11 mouse cellular contexts compared by ENCODE assay signal in the genomic region with DNA sequence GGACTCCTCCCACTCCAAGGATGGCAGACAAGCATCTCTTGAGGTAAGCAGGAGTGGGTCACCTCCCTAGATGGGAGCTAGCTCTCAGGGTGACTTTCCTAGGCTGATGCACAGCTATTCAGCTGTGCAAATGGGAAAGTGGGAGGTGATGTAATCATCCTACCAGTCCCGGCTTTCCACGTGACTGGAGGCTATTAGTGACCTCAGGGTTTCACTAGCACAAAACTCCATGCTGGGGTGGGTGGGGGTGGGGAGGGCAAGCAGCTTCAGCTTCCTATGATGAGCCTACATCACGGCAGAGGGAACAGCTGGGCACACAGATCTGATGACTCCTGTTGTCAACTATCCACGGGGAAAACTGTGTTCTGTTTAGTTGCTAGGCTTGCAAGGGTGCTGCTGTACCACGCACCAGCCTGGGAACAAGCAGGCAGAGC. TPM values are rescaled to one million over a fixed set of nuclear protein-coding genes. Genes with fewer than 3 reads are reported as not detected.
DNase-seq lines count a peak whose midpoint lies in the region; ATAC-seq lines count a peak whose summit lies in the region.
"Had no signal": no experiment of that assay in that cellular context is flagged by ENCODE, and none has a peak within 500 bp of the region (broad histone marks: within the 10 kb centered on the region; RNA-seq: fewer than 3 reads in every experiment).

No protein-coding gene starts in this region.

- no peaks in the 10 kb centered on the region for H3K9me3 ChIP-seq in kidney, embryonic 16.5 days (ENCODE audit: low read length)
- H3K9me3 ChIP-seq in embryonic facial prominence, embryonic 12.5 days = no peaks in the 10 kb centered on the region

- no peak overlapping the region for H3K9ac ChIP-seq in kidney, embryonic 16.5 days (replicated peaks; ENCODE audit: low read length)
- H3K9ac ChIP-seq in embryonic facial prominence, embryonic 12.5 days = no peak overlapping the region

- intact Hi-C loops in left cerebral cortex, postnatal 25 days (cut with DNase I) = no loop called here

- H3K4me3 ChIP-seq in kidney, embryonic 16.5 days (ENCODE audit: low read length) = no peak overlapping the region
- H3K4me3 ChIP-seq in embryonic facial prominence, embryonic 12.5 days = no peak overlapping the region

- peak; percentile 57 for ATAC-seq in kidney, embryonic 16.5 days (ENCODE audit: low FRiP score, low TSS enrichment)
- ATAC-seq in embryonic facial prominence, embryonic 12.5 days (ENCODE audit: insufficient number of reproducible peaks, insufficient read depth, low FRiP score, low TSS enrichment) = 0 out of 2 replicates have a peak, but pooled peaks have one; percentile 22
- ATAC-seq in CD4-positive, CD25-positive, alpha-beta regulatory T cell, adult 4 months = no peak

- H3K36me3 ChIP-seq in kidney, embryonic 16.5 days (ENCODE audit: insufficient read depth, low read length) = no peaks in the 10 kb centered on the region
- H3K36me3 ChIP-seq in embryonic facial prominence, embryonic 12.5 days = no peaks in the 10 kb centered on the region

- H3K4me2 ChIP-seq in kidney, embryonic 16.5 days (replicated peaks; ENCODE audit: low read depth, low read length) = no peak overlapping the region
- no peak overlapping the region for H3K4me2 ChIP-seq in embryonic facial prominence, embryonic 12.5 days (replicated peaks)

- no peak overlapping the region; the same call in 1 of the 2 replicates for H3K27ac ChIP-seq in kidney, embryonic 16.5 days (ENCODE audit: low read length)
- H3K27ac ChIP-seq in embryonic facial prominence, embryonic 12.5 days = no peak overlapping the region

- no peak for DNase-seq in kidney, postnatal 4 days
- DNase-seq in ES-CJ7 (ENCODE audit: low read depth, low spot score) = peak; percentile 37
- DNase-seq in left cerebral cortex, postnatal 25 days (ENCODE audit: low spot score in 2 of 2) = peak; percentile 62 to 71
- no peak for DNase-seq in urinary bladder, postnatal 14 days (ENCODE audit: low spot score)
- no peak for DNase-seq in gastrocnemius, adult 8-10 months (ENCODE audit: low spot score in 2 of 2)
- DNase-seq: kidney, postnatal 36 days; lung, postnatal 10 days had no signal

- no peaks in the 10 kb centered on the region for H3K27me3 ChIP-seq in kidney, embryonic 16.5 days (ENCODE audit: insufficient read depth, low read length)
- no peaks in the 10 kb centered on the region for H3K27me3 ChIP-seq in embryonic facial prominence, embryonic 12.5 days

- 0 out of 2 replicates have a peak, but pooled peaks cover 9% of the 10 kb centered on the region for H3K4me1 ChIP-seq in kidney, embryonic 16.5 days (ENCODE audit: insufficient read depth, low read length)
- peaks cover 18% of the 10 kb centered on the region for H3K4me1 ChIP-seq in embryonic facial prominence, embryonic 12.5 days

- 22% methylated on average over 5 of the region's 5 CpGs for WGBS in kidney, embryonic 16.5 days
- 29% methylated on average over 5 of the region's 5 CpGs for WGBS in embryonic facial prominence, embryonic 12.5 days

RNA-seq across cellular contexts. Expression of a gene that starts 29.3 kb away (rescaled TPM):
- 94.8 and 96.1 TPM in 2 replicates for polyA plus RNA-seq in kidney, embryonic 16.5 days (2015; fragmentation: Nextera tagmentation; extraction: Ambion mirVana)
- 88.0 and 95.6 TPM in 2 replicates for polyA plus RNA-seq in embryonic facial prominence, embryonic 12.5 days (2016; fragmentation: Nextera tagmentation; extraction: Ambion mirVana)
- total RNA-seq in left cerebral cortex, postnatal 25 days (2021) = 10 to 100 TPM; 14.9 to 15.2 TPM
- 10 to 100 TPM in 3 of 4 experiments, 1 to 10 TPM in 1; 9.8 to 15.7 (median 13.1) TPM for total RNA-seq in gastrocnemius, adult 8-10 months (2022)
- polyA plus RNA-seq in CD4-positive, CD25-positive, alpha-beta regulatory T cell, adult 4 months (2017; shearing (Covaris generic)) = 1 to 10 TPM in 1 of 2 experiments, under 1 TPM in 1; 0.77 to 1.2 TPM

RNA-seq across cellular contexts. Expression of a gene that starts 29.3 kb away (rescaled TPM):
- polyA plus RNA-seq in kidney, embryonic 16.5 days (2015; fragmentation: Nextera tagmentation; extraction: Ambion mirVana) = 0.17 and 0.23 TPM in 2 replicates
- 5.3 and 7.3 TPM in 2 replicates for polyA plus RNA-seq in embryonic facial prominence, embryonic 12.5 days (2016; fragmentation: Nextera tagmentation; extraction: Ambion mirVana)
- 10 to 100 TPM; 72.2 to 76.7 TPM for total RNA-seq in left cerebral cortex, postnatal 25 days (2021)
- total RNA-seq in gastrocnemius, adult 8-10 months (2022) = 1 to 10 TPM; 1.4 to 2.9 (median 1.8) TPM
- not detected for polyA plus RNA-seq in CD4-positive, CD25-positive, alpha-beta regulatory T cell, adult 4 months (2017; shearing (Covaris generic))

RNA-seq across cellular contexts. Expression of a gene that starts 56.2 kb away (rescaled TPM):
- polyA plus RNA-seq in kidney, embryonic 16.5 days (2015; fragmentation: Nextera tagmentation; extraction: Ambion mirVana) = 0.13 and 0.21 TPM in 2 replicates
- polyA plus RNA-seq in embryonic facial prominence, embryonic 12.5 days (2016; fragmentation: Nextera tagmentation; extraction: Ambion mirVana) = 0.13 and 0.50 TPM in 2 replicates
- 1 to 10 TPM in 1 of 2 experiments, under 1 TPM in 1; 0.55 to 1.1 TPM for total RNA-seq in left cerebral cortex, postnatal 25 days (2021)
- not detected for total RNA-seq in gastrocnemius, adult 8-10 months (2022)
- polyA plus RNA-seq in CD4-positive, CD25-positive, alpha-beta regulatory T cell, adult 4 months (2017; shearing (Covaris generic)) = not detected
- total RNA-seq: gastrocnemius, adult 18-20 months had no signal

Comparison
In these comparisons a context has a peak if more than half of its experiments do, and no peak if none do; other contexts are left out.
1. DNase-seq: peak in ES-CJ7 (single experiment) and left cerebral cortex, postnatal 25 days (2 of 2); none in kidney, postnatal 4 days (0 of 2), urinary bladder, postnatal 14 days (single experiment) and gastrocnemius, adult 8-10 months (0 of 2).
2. RNA of a gene that starts 29.3 kb away (polyA plus RNA-seq): 94.8 to 96.1 TPM in kidney, embryonic 16.5 days and 88.0 to 95.6 TPM in embryonic facial prominence, embryonic 12.5 days; 0.77 to 1.2 TPM in CD4-positive, CD25-positive, alpha-beta regulatory T cell, adult 4 months; every median in the first group is over 10 times any median in the second.